Mouse (Mus musculus): Measurements from ENCODE around the gene Amigo1. TPM values are rescaled to one million over a fixed set of nuclear protein-coding genes. Genes with fewer than 3 reads are reported as not detected.

The Amigo1 gene
- polyA plus RNA-seq, 1 experiment from 2014 or later = 4.1 TPM

- Histone ChIP-seq H3K4me3 (no peak overlapping the region), H3K4me1 (peaks cover 29% of the 10 kb centered on the region), H3K36me3 (peaks cover 12% of the 10 kb centered on the region), H3K27ac (replicated peaks) (no peak overlapping the region), H3K9me3 (replicated peaks) (no peaks in the 10 kb centered on the region), H3K27me3 (ENCODE audit: low read depth, poor library complexity, severe bottlenecking) (peaks cover 41% of the 10 kb centered on the region)
- DNase-seq (ENCODE audit: low spot score) = no peak
- 70% methylated on average over 9 of the region's 9 CpGs for WGBS
These were observed 2.8 kb downstream of the Amigo1 start for GRCm38 (mm10) chr3:108188716-108189490.

DNA sequence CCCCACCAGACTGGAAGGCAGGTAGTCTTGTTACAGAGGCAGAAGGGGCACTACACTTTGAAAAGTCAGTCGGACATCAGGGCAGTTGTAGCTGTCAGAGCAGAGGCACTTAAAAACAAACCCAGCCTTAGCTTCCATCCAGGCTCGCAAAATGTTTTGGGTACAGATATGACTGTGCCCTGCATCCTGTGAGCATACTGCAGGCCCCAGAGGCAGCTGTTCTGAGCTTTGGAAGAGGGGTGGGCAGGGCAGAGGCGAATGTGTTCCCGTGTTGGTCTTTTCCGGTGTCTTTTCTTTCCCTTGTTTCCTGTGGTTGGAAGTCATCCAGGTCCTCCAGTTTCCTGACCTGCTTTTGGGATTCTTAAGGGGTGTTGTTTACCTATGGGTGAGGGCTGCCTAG lies 3.8 kb downstream of the Amigo1 start:
- no peak for DNase-seq (ENCODE audit: low spot score)
- 84% methylated on average over 5 of the region's 5 CpGs for WGBS
- H3K4me3 ChIP-seq = no peak overlapping the region
- H3K27ac ChIP-seq (replicated peaks) = no peak overlapping the region
- peaks cover 12% of the 10 kb centered on the region for H3K36me3 ChIP-seq
- peaks cover 32% of the 10 kb centered on the region for H3K4me1 ChIP-seq
- peaks cover 31% of the 10 kb centered on the region for H3K27me3 ChIP-seq (ENCODE audit: low read depth, poor library complexity, severe bottlenecking)
- H3K9me3 ChIP-seq (replicated peaks) = no peaks in the 10 kb centered on the region

DNA sequence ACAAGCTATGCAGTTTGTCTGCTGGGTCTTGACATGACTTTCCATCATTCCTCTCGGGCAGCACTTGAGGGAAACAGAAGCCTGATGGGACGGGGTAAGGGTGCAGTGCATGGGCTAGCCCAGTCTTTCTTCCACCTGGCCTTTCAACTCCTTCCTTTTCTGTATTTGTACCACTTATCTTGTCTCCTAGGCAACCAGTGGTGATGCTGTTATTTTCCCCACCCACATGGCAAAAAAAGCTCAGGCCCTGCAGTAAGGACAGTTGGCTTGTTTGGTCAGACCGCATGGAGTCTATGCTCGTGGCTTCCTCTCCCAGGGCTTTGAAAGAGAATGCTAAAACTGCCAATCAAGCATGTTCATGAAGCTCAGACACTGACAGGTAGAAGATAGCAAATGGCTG lies 7.6 kb downstream of the Amigo1 start:
- Histone ChIP-seq H3K4me1 (peaks cover 27% of the 10 kb centered on the region), H3K27ac (replicated peaks) (no peak overlapping the region), H3K4me3 (no peak overlapping the region), H3K9me3 (replicated peaks) (no peaks in the 10 kb centered on the region), H3K27me3 (ENCODE audit: low read depth, poor library complexity, severe bottlenecking) (no peaks in the 10 kb centered on the region), H3K36me3 (peaks cover 6% of the 10 kb centered on the region)
- DNase-seq (ENCODE audit: low spot score) = no peak
- WGBS = 83% methylated on average over 4 of the region's 4 CpGs

GRCm38 (mm10) chr3:108195287-108195686 lies 9.2 kb downstream of the Amigo1 start:
- no peaks in the 10 kb centered on the region for H3K9me3 ChIP-seq (replicated peaks)
- no peak overlapping the region for H3K27ac ChIP-seq (replicated peaks)
- no peak overlapping the region for H3K4me3 ChIP-seq
- no peaks in the 10 kb centered on the region for H3K27me3 ChIP-seq (ENCODE audit: low read depth, poor library complexity, severe bottlenecking)
- 82% methylated on average over 4 of the region's 4 CpGs for WGBS
- DNase-seq (ENCODE audit: low spot score) = no peak
- peaks cover 36% of the 10 kb centered on the region for H3K4me1 ChIP-seq
- H3K36me3 ChIP-seq = peaks cover 15% of the 10 kb centered on the region

GRCm38 (mm10) chr3:108195941-108196590 lies 9.9 kb downstream of the Amigo1 start:
- peak overlapping the region; percentile 69 for H3K27ac ChIP-seq (replicated peaks)
- 82% methylated on average over 7 of the region's 7 CpGs for WGBS
- peaks cover 44% of the 10 kb centered on the region for H3K4me1 ChIP-seq
- no peaks in the 10 kb centered on the region for H3K27me3 ChIP-seq (ENCODE audit: low read depth, poor library complexity, severe bottlenecking)
- DNase-seq (ENCODE audit: low spot score) = no peak
- no peak overlapping the region for H3K4me3 ChIP-seq
- H3K36me3 ChIP-seq = peaks cover 15% of the 10 kb centered on the region
- H3K9me3 ChIP-seq (replicated peaks) = no peaks in the 10 kb centered on the region

DNA sequence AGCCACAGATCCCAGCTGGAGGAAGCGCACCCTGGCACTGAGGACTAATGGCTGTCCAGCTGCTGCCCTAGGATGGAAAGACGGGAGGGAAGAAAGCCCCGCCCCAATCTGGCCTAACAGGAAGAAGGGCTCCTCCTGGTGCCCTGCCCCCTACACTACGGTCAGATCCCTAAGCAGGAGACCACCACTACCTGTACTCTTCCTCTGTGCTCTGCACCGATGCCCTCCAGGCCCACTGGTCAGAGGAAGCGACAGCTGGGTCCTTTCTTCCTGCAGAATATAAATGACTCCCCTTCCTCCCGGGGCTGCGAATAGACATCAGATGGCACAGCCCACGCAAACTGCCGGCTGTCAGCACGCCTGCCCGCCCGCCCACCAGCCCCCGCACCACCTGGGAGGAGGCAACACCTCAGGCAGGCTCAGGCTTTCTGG lies 10.9 kb downstream of the Amigo1 start:
- H3K27ac ChIP-seq (replicated peaks) = peak overlapping the region; percentile 67
- peaks cover 51% of the 10 kb centered on the region for H3K4me1 ChIP-seq
- H3K27me3 ChIP-seq (ENCODE audit: low read depth, poor library complexity, severe bottlenecking) = no peaks in the 10 kb centered on the region
- peak; percentile 47 for DNase-seq (ENCODE audit: low spot score)
- WGBS = 23% methylated on average over 14 of the region's 14 CpGs
- H3K9me3 ChIP-seq (replicated peaks) = no peaks in the 10 kb centered on the region
- H3K36me3 ChIP-seq = peaks cover 20% of the 10 kb centered on the region
- H3K4me3 ChIP-seq = peak overlapping the region; percentile 11; the same call in 1 of the 2 replicates

DNA sequence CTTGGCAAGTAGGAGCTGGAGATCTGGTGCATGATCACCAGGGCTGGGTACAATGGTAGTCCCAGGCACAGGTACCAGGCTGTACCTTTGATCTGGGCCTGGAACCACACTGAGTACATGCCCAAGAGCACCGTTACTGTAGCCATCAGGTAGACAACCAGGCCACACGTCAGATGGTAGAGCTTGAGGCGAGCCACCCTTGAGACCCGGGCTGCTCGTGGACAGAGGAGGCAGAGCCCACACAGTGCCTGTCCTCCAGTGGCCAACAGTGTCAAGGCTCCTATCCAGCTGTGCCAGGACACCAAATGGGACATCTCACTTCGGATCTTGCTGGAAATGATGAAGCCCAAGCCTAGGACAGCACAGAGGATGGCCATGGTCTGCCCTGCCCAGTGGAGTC lies 13.1 kb downstream of the Amigo1 start:
- H3K27ac ChIP-seq (replicated peaks) = 0 out of 2 replicates have a peak overlapping the region, but pooled peaks have one; percentile 13

GRCm38 (mm10) chr3:108200329-108201323 lies 14.5 kb downstream of the Amigo1 start, which contains the start of gene Cyb561d1:
Cyb561d1 (minus strand) TSS chr3:108201212.
- 4% methylated on average over 44 of the region's 44 CpGs for WGBS
- Histone ChIP-seq H3K27me3 (ENCODE audit: low read depth, poor library complexity, severe bottlenecking) (no peaks in the 10 kb centered on the region), H3K36me3 (peaks cover 54% of the 10 kb centered on the region), H3K9me3 (replicated peaks) (no peaks in the 10 kb centered on the region), H3K4me1 (peaks cover 60% of the 10 kb centered on the region), H3K4me3 (peak within 1 kb of the TSS; percentile 70), H3K27ac (replicated peaks) (peak within 1 kb of the TSS; percentile 89)
- peak; percentile 93 for DNase-seq (ENCODE audit: low spot score)

More for the DNA sequence above, 13.1 kb downstream of the Amigo1 start:
- no peaks in the 10 kb centered on the region for H3K9me3 ChIP-seq (replicated peaks)
- DNase-seq (ENCODE audit: low spot score) = no peak
- 96% methylated on average over 6 of the region's 6 CpGs for WGBS
- H3K27me3 ChIP-seq (ENCODE audit: low read depth, poor library complexity, severe bottlenecking) = no peaks in the 10 kb centered on the region
- H3K4me1 ChIP-seq = peaks cover 64% of the 10 kb centered on the region
- H3K36me3 ChIP-seq = peaks cover 40% of the 10 kb centered on the region
- no peak overlapping the region for H3K4me3 ChIP-seq

GRCm38 (mm10) chr3:108202506-108202905 lies 16.4 kb downstream of the Amigo1 start:
- Histone ChIP-seq H3K4me3 (no peak overlapping the region), H3K27ac (replicated peaks) (no peak overlapping the region), H3K36me3 (peaks cover 73% of the 10 kb centered on the region), H3K9me3 (replicated peaks) (no peaks in the 10 kb centered on the region), H3K4me1 (peaks cover 44% of the 10 kb centered on the region), H3K27me3 (ENCODE audit: low read depth, poor library complexity, severe bottlenecking) (no peaks in the 10 kb centered on the region)
- no peak for DNase-seq (ENCODE audit: low spot score)

- no peaks in the 10 kb centered on the region for H3K27me3 ChIP-seq (ENCODE audit: low read depth, poor library complexity, severe bottlenecking)
- 92% methylated on average over 13 of the region's 13 CpGs for WGBS
- DNase-seq (ENCODE audit: low spot score) = no peak
- no peaks in the 10 kb centered on the region for H3K9me3 ChIP-seq (replicated peaks)
- no peak overlapping the region for H3K4me3 ChIP-seq
- H3K36me3 ChIP-seq = peaks cover 79% of the 10 kb centered on the region
- H3K27ac ChIP-seq (replicated peaks) = no peak overlapping the region
- H3K4me1 ChIP-seq = peaks cover 45% of the 10 kb centered on the region
These were observed 17.1 kb downstream of the Amigo1 start for GRCm38 (mm10) chr3:108203212-108203611.

- Histone ChIP-seq H3K36me3 (peaks cover 76% of the 10 kb centered on the region), H3K4me3 (no peak overlapping the region), H3K4me1 (peaks cover 50% of the 10 kb centered on the region), H3K27me3 (ENCODE audit: low read depth, poor library complexity, severe bottlenecking) (no peaks in the 10 kb centered on the region), H3K27ac (replicated peaks) (0 out of 2 replicates have a peak overlapping the region, but pooled peaks have one; percentile 10), H3K9me3 (replicated peaks) (no peaks in the 10 kb centered on the region)
- 85% methylated on average over 11 of the region's 11 CpGs for WGBS
- DNase-seq (ENCODE audit: low spot score) = peak; percentile 77
These were observed 17.6 kb downstream of the Amigo1 start for GRCm38 (mm10) chr3:108203621-108204325.

DNA sequence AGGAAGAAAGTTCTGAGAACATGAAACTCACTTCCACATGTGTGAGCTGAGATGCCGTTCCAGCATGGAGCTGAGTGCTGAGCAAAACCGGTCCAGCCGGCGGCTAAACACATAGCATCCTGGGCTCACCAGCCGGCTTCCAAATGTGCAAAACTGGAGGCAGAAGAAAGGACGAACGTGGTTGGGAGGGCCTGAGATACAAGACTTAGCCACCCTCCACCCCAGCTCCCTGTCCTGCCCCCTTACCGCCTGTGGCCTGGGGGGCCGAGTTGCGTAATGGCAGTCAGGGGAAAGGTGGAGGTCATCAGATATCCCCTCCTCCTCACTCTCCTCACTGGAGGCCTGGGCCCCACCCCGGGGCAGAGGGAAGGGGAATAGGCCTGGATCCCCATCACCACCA lies 18.3 kb downstream of the Amigo1 start:
- no peak for DNase-seq (ENCODE audit: low spot score)
- peaks cover 69% of the 10 kb centered on the region for H3K36me3 ChIP-seq
- WGBS = 89% methylated on average over 11 of the region's 11 CpGs
- H3K4me3 ChIP-seq = no peak overlapping the region
- no peak overlapping the region for H3K27ac ChIP-seq (replicated peaks)
- no peaks in the 10 kb centered on the region for H3K27me3 ChIP-seq (ENCODE audit: low read depth, poor library complexity, severe bottlenecking)
- no peaks in the 10 kb centered on the region for H3K9me3 ChIP-seq (replicated peaks)
- H3K4me1 ChIP-seq = peaks cover 53% of the 10 kb centered on the region
